Mouse (Mus musculus): Measurements from ENCODE around the gene Bcl2a1c.
"Not testable (repeated sequence)": the region's sequence is repeated elsewhere in the genome, so short reads cannot be mapped to it uniquely, and the experiment has no call there.

Gene Bcl2a1c

GRCm38 (mm10) chr9:114329855-114330254 lies at the start of gene Bcl2a1c:
Bcl2a1c (plus strand) TSS chr9:114330135.
- in situ Hi-C loops (cut with MboI; ENCODE audit: unreplicated experiment in 2 of 2), result loop anchor here in 1 of 2 experiments (10.0 kb wide), 1 partner anchor 165 kb away; no protein-coding TSS in a partner anchor

- in situ Hi-C loops (cut with MboI; ENCODE audit: unreplicated experiment in 2 of 2), result loop anchor here in 1 of 2 experiments (25.0 kb wide), 1 partner anchor 281 kb away; no protein-coding TSS in a partner anchor
Measured at GRCm38 (mm10) chr9:114305957-114306356, 24.0 kb upstream of the Bcl2a1c start.

GRCm38 (mm10) chr9:114311752-114312151 lies 18.2 kb upstream of the Bcl2a1c start:
- in situ Hi-C loops (cut with MboI; ENCODE audit: unreplicated experiment in 2 of 2), result loop anchor here in 1 of 2 experiments (25.0 kb wide), 1 partner anchor 276 kb away; no protein-coding TSS in a partner anchor

- in situ Hi-C loops (cut with MboI; ENCODE audit: unreplicated experiment in 2 of 2), result loop anchor here (5.0 to 25.0 kb wide), 2 partner anchors 64 to 269 kb away; no protein-coding TSS in a partner anchor
Measured at GRCm38 (mm10) chr9:114318021-114318420, 11.9 kb upstream of the Bcl2a1c start.

GRCm38 (mm10) chr9:114326011-114326748 lies 3.8 kb upstream of the Bcl2a1c start:
- in situ Hi-C loops (cut with MboI; ENCODE audit: unreplicated experiment in 2 of 2), result loop anchor here in 1 of 2 experiments (10.0 kb wide), 1 partner anchor 169 kb away; no protein-coding TSS in a partner anchor

GRCm38 (mm10) chr9:114328332-114328731 lies 1.6 kb upstream of the Bcl2a1c start:
- in situ Hi-C loops (cut with MboI; ENCODE audit: unreplicated experiment in 2 of 2), result loop anchor here in 1 of 2 experiments (10.0 kb wide), 1 partner anchor 166 kb away; no protein-coding TSS in a partner anchor

GRCm38 (mm10) chr9:114367783-114368470 lies 38.0 kb downstream of the Bcl2a1c start:
- in situ Hi-C loops (cut with MboI; ENCODE audit: unreplicated experiment in 2 of 2), result no loop called here

- in situ Hi-C loops (cut with MboI; ENCODE audit: unreplicated experiment in 2 of 2), result no loop called here
Measured at GRCm38 (mm10) chr9:114368471-114368858, 38.5 kb downstream of the Bcl2a1c start.

GRCm38 (mm10) chr9:114369389-114369788 lies 39.5 kb downstream of the Bcl2a1c start:
- in situ Hi-C loops (cut with MboI; ENCODE audit: unreplicated experiment in 2 of 2), result not testable (repeated sequence)

- in situ Hi-C loops (cut with MboI; ENCODE audit: unreplicated experiment in 2 of 2), result not testable (repeated sequence)
Measured at GRCm38 (mm10) chr9:114371717-114372116, 41.8 kb downstream of the Bcl2a1c start.

GRCm38 (mm10) chr9:114375276-114375962 lies 45.5 kb downstream of the Bcl2a1c start:
- in situ Hi-C loops (cut with MboI; ENCODE audit: unreplicated experiment in 2 of 2), result loop anchor here in 1 of 2 experiments (25.0 kb wide), 4 partner anchors 388 to 937 kb away; partner anchors contain the start of genes Clasp2, Gpd1l and Stt3b

GRCm38 (mm10) chr9:114377168-114377567 lies 47.2 kb downstream of the Bcl2a1c start:
- in situ Hi-C loops (cut with MboI; ENCODE audit: unreplicated experiment in 2 of 2), result loop anchor here in 1 of 2 experiments (25.0 kb wide), 4 partner anchors 390 to 935 kb away; partner anchors contain the start of genes Clasp2, Gpd1l and Stt3b

- in situ Hi-C loops (cut with MboI; ENCODE audit: unreplicated experiment in 2 of 2), result loop anchor here (5.0 to 25.0 kb wide), 6 partner anchors 58 to 932 kb away; partner anchors contain the start of genes Clasp2 (in 1 of the 2), Gpd1l (in 1 of the 2) and Stt3b (in 1 of the 2)
Measured at GRCm38 (mm10) chr9:114379871-114380270, 49.9 kb downstream of the Bcl2a1c start.
